In genomic region chr16:48418557-48418956, GRCm38 (mm10) we compare ENCODE assay signal across 28 mouse cellular contexts. TPM values are rescaled to one million over a fixed set of nuclear protein-coding genes. Genes with fewer than 3 reads are reported as not detected.
"Had no signal": no experiment of that assay in that cellular context is flagged by ENCODE, and none has a peak within 500 bp of the region (broad histone marks: within the 10 kb centered on the region; RNA-seq: fewer than 3 reads in every experiment).

No protein-coding gene starts in this region.

- DNase-seq: gastrocnemius, adult 2 months; gastrocnemius, postnatal 10 days; gastrocnemius, postnatal 25 days; heart, adult 18-20 months; heart, postnatal 10 days; heart, postnatal 4 days; kidney, adult 18-20 months; kidney, adult 9 months; kidney, postnatal 14 days; kidney, postnatal 36 days had no signal

- H3K4me1 ChIP-seq: heart, embryonic 10.5 days; heart, embryonic 12.5 days; hindbrain, embryonic 10.5 days; hindbrain, embryonic 12.5 days; intestine, embryonic 15.5 days; limb, embryonic 10.5 days; limb, embryonic 12.5 days had no signal

- H3K9ac ChIP-seq: heart, embryonic 12.5 days; hindbrain, embryonic 12.5 days; hindbrain, embryonic 14.5 days; intestine, embryonic 15.5 days; limb, embryonic 12.5 days had no signal

- H3K4me2 ChIP-seq: heart, embryonic 12.5 days; hindbrain, embryonic 12.5 days; hindbrain, embryonic 14.5 days; intestine, embryonic 15.5 days; limb, embryonic 12.5 days; liver, embryonic 11.5 days had no signal

- ATAC-seq: hindbrain, embryonic 16.5 days; inflammation-experienced regulatory T-cells, adult 6 months; intestine, embryonic 15.5 days; intestine, postnatal 0 days had no signal

- H3K27ac ChIP-seq: gastrocnemius, adult 2 months; heart, embryonic 10.5 days; hindbrain, embryonic 10.5 days; hindbrain, embryonic 12.5 days; hindbrain, embryonic 14.5 days; intestine, embryonic 15.5 days; layer of hippocampus, adult 2 months; left cerebral cortex, adult 2 months; limb, embryonic 10.5 days; limb, embryonic 12.5 days had no signal

- H3K27me3 ChIP-seq: heart, embryonic 12.5 days; hindbrain, embryonic 12.5 days; intestine, embryonic 15.5 days; limb, embryonic 12.5 days had no signal

- H3K9me3 ChIP-seq: heart, embryonic 10.5 days; heart, embryonic 12.5 days; hindbrain, embryonic 10.5 days; hindbrain, embryonic 12.5 days; intestine, embryonic 15.5 days; limb, embryonic 10.5 days; limb, embryonic 12.5 days had no signal

- H3K4me3 ChIP-seq: gastrocnemius, adult 2 months; heart, embryonic 10.5 days; heart, embryonic 12.5 days; hindbrain, embryonic 10.5 days; hindbrain, embryonic 12.5 days; intestine, embryonic 15.5 days; layer of hippocampus, adult 2 months; left cerebral cortex, adult 2 months; limb, embryonic 10.5 days; limb, embryonic 12.5 days had no signal

- H3K36me3 ChIP-seq: heart, embryonic 10.5 days; heart, embryonic 12.5 days; hindbrain, embryonic 10.5 days; hindbrain, embryonic 12.5 days; intestine, embryonic 15.5 days; limb, embryonic 10.5 days; limb, embryonic 12.5 days had no signal

RNA-seq across cellular contexts. Expression of gene Gm5485, which starts 6.3 kb away (rescaled TPM):
- polyA plus RNA-seq: frontal cortex, adult 2 months; heart, embryonic 10.5 days; heart, embryonic 12.5 days; heart, embryonic 14.5 days; hindbrain, embryonic 10.5 days; hindbrain, embryonic 12.5 days; hindbrain, embryonic 14.5 days; hindbrain, embryonic 16.5 days; kidney, embryonic 16.5 days; limb, embryonic 10.5 days; limb, embryonic 12.5 days; limb, embryonic 14.5 days; liver, embryonic 11.5 days had no signal

RNA-seq across cellular contexts. Expression of gene Morc1, which starts 12.5 kb away (rescaled TPM):
- polyA plus RNA-seq: heart, embryonic 12.5 days; heart, embryonic 14.5 days; hindbrain, embryonic 10.5 days; hindbrain, embryonic 12.5 days; limb, embryonic 10.5 days had no signal
